Mouse (Mus musculus) frontal cortex, postnatal 14 days (tissue): ENCODE results near the gene Tmem178.

ENCODE experiments used
- DNase-seq, 2 experiments: peaks; one replicate each; pipeline ENCODE4 v3.0.0; 2022; ENCODE audit warnings: low spot score in 2 of 2

Gene Tmem178

GRCm38 (mm10) chr17:80944530-80945198 lies at the start of gene Tmem178:
Gene Tmem178, plus strand, starts transcription at chr17:80944632.
- DNase-seq = peak in 1 of 2 experiments; percentile 32

GRCm38 (mm10) chr17:80896481-80896880 lies 48.0 kb upstream of the Tmem178 start:
- DNase-seq = no peak

- no peak for DNase-seq
Observed at GRCm38 (mm10) chr17:80897709-80898440, 46.6 kb upstream of the Tmem178 start.

- DNase-seq = no peak
Observed at GRCm38 (mm10) chr17:80899513-80900199, 44.8 kb upstream of the Tmem178 start.

GRCm38 (mm10) chr17:80900200-80900520 lies 44.3 kb upstream of the Tmem178 start:
- no peak for DNase-seq

GRCm38 (mm10) chr17:80901885-80902284 lies 42.5 kb upstream of the Tmem178 start:
- DNase-seq = no peak

GRCm38 (mm10) chr17:80903121-80903875 lies 41.1 kb upstream of the Tmem178 start:
- no peak for DNase-seq

- DNase-seq = no peak
Observed at GRCm38 (mm10) chr17:80904061-80904460, 40.4 kb upstream of the Tmem178 start.

GRCm38 (mm10) chr17:80915666-80916065 lies 28.8 kb upstream of the Tmem178 start:
- no peak for DNase-seq

- no peak for DNase-seq
Observed at GRCm38 (mm10) chr17:80919261-80919660, 25.2 kb upstream of the Tmem178 start.

- no peak for DNase-seq
Observed at GRCm38 (mm10) chr17:80921286-80922134, 22.9 kb upstream of the Tmem178 start.

GRCm38 (mm10) chr17:80925554-80925953 lies 18.9 kb upstream of the Tmem178 start:
- no peak for DNase-seq

GRCm38 (mm10) chr17:80927151-80927550 lies 17.3 kb upstream of the Tmem178 start:
- no peak for DNase-seq

GRCm38 (mm10) chr17:80932716-80933115 lies 11.7 kb upstream of the Tmem178 start:
- DNase-seq = no peak

- DNase-seq = no peak
Observed at GRCm38 (mm10) chr17:80933401-80934029, 10.9 kb upstream of the Tmem178 start.

GRCm38 (mm10) chr17:80935807-80936519 lies 8.5 kb upstream of the Tmem178 start:
- no peak for DNase-seq

- no peak for DNase-seq
Observed at GRCm38 (mm10) chr17:80936521-80936920, 7.9 kb upstream of the Tmem178 start.

GRCm38 (mm10) chr17:80939833-80940232 lies 4.6 kb upstream of the Tmem178 start:
- no peak for DNase-seq

GRCm38 (mm10) chr17:80941857-80942256 lies 2.6 kb upstream of the Tmem178 start:
- no peak for DNase-seq
